Comparison of ENCODE assay signal across 10 mouse cellular contexts in the genomic region with DNA sequence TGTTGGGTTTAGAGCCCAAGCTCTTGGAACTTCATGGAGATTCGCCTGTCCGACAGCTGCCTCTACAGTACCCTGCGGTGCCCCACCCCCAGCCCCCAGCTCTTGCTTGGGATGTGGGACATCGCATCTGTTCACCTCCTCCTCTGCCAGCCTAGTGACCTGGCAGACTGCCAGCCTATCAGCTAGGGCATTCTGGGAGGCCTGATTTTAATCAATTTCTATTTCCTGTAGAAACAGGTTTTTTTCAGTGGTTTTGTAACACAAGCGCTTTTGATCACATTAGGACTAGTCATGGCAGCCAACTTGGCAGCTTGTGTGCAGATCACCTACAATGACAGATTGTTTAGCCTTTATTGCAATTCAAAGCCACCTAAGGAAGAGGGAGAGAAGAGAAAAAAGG.
A peak's percentile ranks its signal among the peaks of the same experiment; 100 is the strongest.
DNase-seq lines count a peak whose midpoint lies in the region; ATAC-seq lines count a peak whose summit lies in the region.
"Had no signal": no experiment of that assay in that cellular context is flagged by ENCODE, and none has a peak within 500 bp of the region (broad histone marks: within the 10 kb centered on the region; RNA-seq: fewer than 3 reads in every experiment).

No protein-coding gene starts in this region.

- DNase-seq in forebrain, embryonic 11.5 days (ENCODE audit: low spot score), result no peak
- DNase-seq in right cerebral cortex, adult 2 months (ENCODE audit: low spot score in 2 of 2), result peak; percentile 16 to 23
- DNase-seq in right cerebral cortex, postnatal 25 days, result no peak
- DNase-seq in hindbrain, embryonic 14.5 days (ENCODE audit: low spot score), result peak; percentile 59
- peak; percentile 51 to 63 for DNase-seq in right cerebral cortex, postnatal 10 days (ENCODE audit: low spot score in 2 of 2)
- no peak for DNase-seq in adrenal gland, postnatal 25 days
- DNase-seq in lung, postnatal 25 days (ENCODE audit: low spot score), result no peak

- H3K36me3 ChIP-seq in forebrain, embryonic 12.5 days (replicated peaks), result no peaks in the 10 kb centered on the region
- no peaks in the 10 kb centered on the region for H3K36me3 ChIP-seq in forebrain, embryonic 11.5 days (ENCODE audit: control insufficient read depth, insufficient read depth, low read length)
- no peaks in the 10 kb centered on the region for H3K36me3 ChIP-seq in hindbrain, embryonic 14.5 days (replicated peaks; ENCODE audit: control insufficient read depth, insufficient read depth)
- H3K36me3 ChIP-seq: limb, embryonic 13.5 days had no signal

- no peak overlapping the region for H3K4me2 ChIP-seq in forebrain, embryonic 12.5 days
- H3K4me2 ChIP-seq in forebrain, embryonic 11.5 days (ENCODE audit: low read depth, low read length, severe bottlenecking), result no peak overlapping the region
- H3K4me2 ChIP-seq in hindbrain, embryonic 14.5 days (replicated peaks), result no peak overlapping the region
- H3K4me2 ChIP-seq: limb, embryonic 13.5 days had no signal

- no peak overlapping the region for H3K27ac ChIP-seq in forebrain, embryonic 12.5 days
- no peak overlapping the region for H3K27ac ChIP-seq in forebrain, embryonic 11.5 days (ENCODE audit: low read depth, low read length)
- no peak overlapping the region for H3K27ac ChIP-seq in hindbrain, embryonic 14.5 days
- H3K27ac ChIP-seq: limb, embryonic 13.5 days had no signal

- ATAC-seq in forebrain, embryonic 12.5 days (ENCODE audit: low FRiP score), result peak; percentile 64; the same call in 1 of the 2 replicates
- no peak for ATAC-seq in forebrain, embryonic 11.5 days (replicated peaks; ENCODE audit: low FRiP score)
- peak; percentile 73 for ATAC-seq in hindbrain, embryonic 14.5 days (ENCODE audit: low FRiP score)
- ATAC-seq: intestine, embryonic 16.5 days had no signal

- H3K27me3 ChIP-seq in forebrain, embryonic 12.5 days, result no peaks in the 10 kb centered on the region
- H3K27me3 ChIP-seq in forebrain, embryonic 11.5 days (ENCODE audit: control insufficient read depth, insufficient read depth, low read length), result no peaks in the 10 kb centered on the region
- no peaks in the 10 kb centered on the region for H3K27me3 ChIP-seq in hindbrain, embryonic 14.5 days (ENCODE audit: control insufficient read depth, insufficient read depth, low read length)
- H3K27me3 ChIP-seq: limb, embryonic 13.5 days had no signal

- 73% methylated on average over 5 of the region's 5 CpGs for WGBS in forebrain, embryonic 12.5 days
- 89% methylated on average over 5 of the region's 5 CpGs for WGBS in forebrain, embryonic 11.5 days
- WGBS in hindbrain, embryonic 14.5 days, result 48% methylated on average over 5 of the region's 5 CpGs

- H3K9me3 ChIP-seq in forebrain, embryonic 12.5 days, result no peaks in the 10 kb centered on the region
- H3K9me3 ChIP-seq in forebrain, embryonic 11.5 days (ENCODE audit: control insufficient read depth, low read length), result no peaks in the 10 kb centered on the region
- no peaks in the 10 kb centered on the region for H3K9me3 ChIP-seq in hindbrain, embryonic 14.5 days (ENCODE audit: control insufficient read depth, low read length)
- H3K9me3 ChIP-seq: limb, embryonic 13.5 days had no signal

- peaks cover 12% of the 10 kb centered on the region for H3K4me1 ChIP-seq in forebrain, embryonic 12.5 days
- no peaks in the 10 kb centered on the region for H3K4me1 ChIP-seq in forebrain, embryonic 11.5 days (replicated peaks; ENCODE audit: control insufficient read depth, insufficient read depth, low read length)
- H3K4me1 ChIP-seq in hindbrain, embryonic 14.5 days (replicated peaks; ENCODE audit: control insufficient read depth, insufficient read depth, low read length), result peaks cover 4% of the 10 kb centered on the region; the same call in 1 of the 2 replicates
- H3K4me1 ChIP-seq: limb, embryonic 13.5 days had no signal

- no peak overlapping the region for H3K9ac ChIP-seq in forebrain, embryonic 12.5 days
- H3K9ac ChIP-seq in forebrain, embryonic 11.5 days (ENCODE audit: low read length), result no peak overlapping the region
- H3K9ac ChIP-seq in hindbrain, embryonic 14.5 days, result no peak overlapping the region
- H3K9ac ChIP-seq: limb, embryonic 13.5 days had no signal

- no peak overlapping the region for H3K4me3 ChIP-seq in forebrain, embryonic 12.5 days (replicated peaks)
- no peak overlapping the region for H3K4me3 ChIP-seq in forebrain, embryonic 11.5 days (ENCODE audit: low read depth, low read length)
- no peak overlapping the region for H3K4me3 ChIP-seq in hindbrain, embryonic 14.5 days (replicated peaks; ENCODE audit: low read length)
- H3K4me3 ChIP-seq: limb, embryonic 13.5 days had no signal

Comparison
In these comparisons a context has a peak if more than half of its experiments do, and no peak if none do; other contexts are left out.
1. DNase-seq: peak in right cerebral cortex, adult 2 months (2 of 2), hindbrain, embryonic 14.5 days (single experiment) and right cerebral cortex, postnatal 10 days (2 of 2); none in forebrain, embryonic 11.5 days (single experiment), right cerebral cortex, postnatal 25 days (single experiment), adrenal gland, postnatal 25 days (single experiment) and lung, postnatal 25 days (single experiment).